Mouse (Mus musculus) heart, postnatal 0 days (tissue): ENCODE data around the gene Dnah17. TPM values are rescaled to one million over a fixed set of nuclear protein-coding genes. Genes with fewer than 3 reads are reported as not detected.

Experiments
- ATAC-seq: fragments of 200-750 bp; cut with Nextera tagmentation; 2 replicates; pipeline ENCODE4 v1.8.0; 2017; ENCODE audit warnings: low read depth, moderate number of reproducible peaks, moderate library complexity; ENCODE audit not compliant: insufficient read depth
- DNase-seq: peaks from one replicate; pipeline ENCODE4 v3.0.0-alpha.2; 2016; ENCODE audit warnings: low spot score
- H3K27ac ChIP-seq: fragments of 300-500 bp; sonication (generic); 2 replicates; pipeline ENCODE4 v1.5.1; 2014; ENCODE audit warnings: low read depth, mild to moderate bottlenecking
- H3K27me3 ChIP-seq: fragments of 300-500 bp; sonication (generic); 2 replicates; pipeline ENCODE4 v1.6.1; 2014; ENCODE audit warnings: low read length, mixed read lengths; ENCODE audit not compliant: control insufficient read depth, insufficient read depth
- H3K36me3 ChIP-seq: fragments of 300-500 bp; sonication (generic); replicated peaks from 2 replicates; pipeline ENCODE4 v1.6.1; 2014; ENCODE audit warnings: low read length, mixed read lengths; ENCODE audit not compliant: control insufficient read depth, insufficient read depth
- H3K4me1 ChIP-seq: fragments of 300-500 bp; sonication (generic); 2 replicates; pipeline ENCODE4 v1.6.1; 2014; ENCODE audit warnings: antibody characterized with exemption; ENCODE audit not compliant: control insufficient read depth, insufficient read depth
- H3K4me2 ChIP-seq: fragments of 300-500 bp; sonication (generic); 2 replicates; pipeline ENCODE4 v1.6.1; 2014; ENCODE audit warnings: low read depth, mild to moderate bottlenecking, low read length, moderate library complexity
- H3K4me3 ChIP-seq: fragments of 300-500 bp; sonication (generic); 2 replicates; pipeline ENCODE4 v1.5.1; 2014; ENCODE audit warnings: low read depth, low read length
- H3K9ac ChIP-seq: fragments of 300-500 bp; sonication (generic); replicated peaks from 2 replicates; pipeline ENCODE4 v1.6.1; 2014; ENCODE audit warnings: low read depth, low read length, mixed read lengths
- H3K9me3 ChIP-seq: fragments of 300-500 bp; sonication (generic); replicated peaks from 2 replicates; pipeline ENCODE4 v1.6.1; 2016; ENCODE audit warnings: low read length; ENCODE audit not compliant: control insufficient read depth
- CTCF ChIP-seq: IDR thresholded peaks from 2 replicates; pipeline ENCODE4 v1.5.1; 2016; ENCODE audit warnings: antibody characterized with exemption, control low read depth, low read depth
- EP300 ChIP-seq: IDR thresholded peaks from 2 replicates; pipeline ENCODE4 v1.6.1; 2016; ENCODE audit warnings: antibody characterized with exemption, low read depth
- WGBS: fragments of 180-500 bp; shearing (Covaris S2); extraction: QIAGEN DNeasy Blood & Tissue Kit; methylation state at CpG from one replicate; pipeline ENCODE4 v1.1.7; 2014; 5-methylcytosine and 5-hydroxymethylcytosine counted together
- polyA plus RNA-seq: library from polyadenylated mRNA; unstranded; fragments of >200 nt; fragmentation: Nextera tagmentation; extraction: Ambion mirVana; gene quantifications from 2 replicates; pipeline ENCODE4 v1.2.1, GENCODE M21; 2015
- total RNA-seq: library from RNA; depleted of rRNA; stranded (reverse); fragments of >200 nt; gene quantifications from 2 replicates; pipeline ENCODE4 v1.2.3, GENCODE M21; 2014; ENCODE audit warnings: low replicate concordance

The Dnah17 gene
- total and polyA plus RNA-seq, 2 experiments from 2014 or later = 0.04 TPM; not detected in 1

DNA sequence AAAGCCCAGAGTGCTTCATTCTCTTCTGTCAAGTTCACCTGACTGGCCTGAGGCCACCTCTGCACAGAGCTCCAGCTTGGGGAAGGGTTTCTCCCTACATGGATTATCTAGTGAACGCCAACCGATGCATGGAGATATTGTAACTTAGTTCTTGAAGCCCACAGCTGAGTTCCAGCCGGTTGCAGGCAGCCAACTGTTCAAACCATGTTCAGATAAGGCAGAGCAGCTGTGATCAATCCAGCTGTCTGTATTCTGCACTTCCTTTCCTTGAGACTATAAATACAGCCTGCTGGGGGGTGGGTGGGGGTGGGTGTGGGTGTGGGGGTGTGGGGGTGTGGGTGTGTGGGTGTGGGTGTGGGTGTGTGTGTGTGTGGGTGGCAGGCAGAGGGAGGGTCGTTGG lies 45.3 kb downstream of the Dnah17 start:
- no peaks in the 10 kb centered on the region for H3K9me3 ChIP-seq
- 21% methylated on average over 4 of the region's 4 CpGs for WGBS
- ATAC-seq = no peak; the same call in 1 of the 2 replicates
- 0 out of 2 replicates have a peak, but pooled peaks cover 6% of the 10 kb centered on the region for H3K4me1 ChIP-seq
- no peak overlapping the region; the same call in 1 of the 2 replicates for H3K9ac ChIP-seq
- no peak for DNase-seq
- H3K4me3 ChIP-seq = no peak overlapping the region
- no peak overlapping the region for H3K27ac ChIP-seq
- H3K4me2 ChIP-seq = no peak overlapping the region
- no peaks in the 10 kb centered on the region for H3K27me3 ChIP-seq
- no peaks in the 10 kb centered on the region for H3K36me3 ChIP-seq
- TF ChIP-seq EP300 (no peak), CTCF (no peak)

DNA sequence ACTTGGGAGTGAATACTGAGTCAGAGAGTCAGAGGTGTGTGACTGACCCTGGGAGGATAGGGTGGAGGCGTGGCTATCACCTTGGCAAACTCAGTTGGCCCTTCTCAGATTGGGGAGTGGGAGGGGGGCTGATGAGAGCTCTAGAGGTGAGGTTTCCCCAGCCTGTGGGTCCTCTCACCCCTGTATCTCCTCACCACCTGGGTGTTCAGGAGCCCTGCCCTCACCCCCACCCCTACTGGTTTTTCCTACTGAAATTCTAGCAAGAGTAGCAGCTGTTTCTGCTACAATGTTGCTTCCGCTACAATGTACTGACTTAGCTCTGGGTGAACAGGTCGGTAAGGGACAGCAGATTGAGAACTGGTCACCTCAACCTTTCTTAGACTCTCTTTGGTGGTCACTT lies 46.2 kb downstream of the Dnah17 start:
- TF ChIP-seq EP300 = no peak
- no peak for TF ChIP-seq CTCF
- no peak overlapping the region for H3K27ac ChIP-seq
- ATAC-seq = no peak
- H3K4me1 ChIP-seq = 0 out of 2 replicates have a peak, but pooled peaks cover 6% of the 10 kb centered on the region
- H3K4me3 ChIP-seq = no peak overlapping the region
- no peaks in the 10 kb centered on the region for H3K9me3 ChIP-seq
- no peak for DNase-seq
- 81% methylated on average over 3 of the region's 3 CpGs for WGBS
- H3K9ac ChIP-seq = no peak overlapping the region
- H3K27me3 ChIP-seq = no peaks in the 10 kb centered on the region
- no peak overlapping the region for H3K4me2 ChIP-seq
- H3K36me3 ChIP-seq = no peaks in the 10 kb centered on the region

DNA sequence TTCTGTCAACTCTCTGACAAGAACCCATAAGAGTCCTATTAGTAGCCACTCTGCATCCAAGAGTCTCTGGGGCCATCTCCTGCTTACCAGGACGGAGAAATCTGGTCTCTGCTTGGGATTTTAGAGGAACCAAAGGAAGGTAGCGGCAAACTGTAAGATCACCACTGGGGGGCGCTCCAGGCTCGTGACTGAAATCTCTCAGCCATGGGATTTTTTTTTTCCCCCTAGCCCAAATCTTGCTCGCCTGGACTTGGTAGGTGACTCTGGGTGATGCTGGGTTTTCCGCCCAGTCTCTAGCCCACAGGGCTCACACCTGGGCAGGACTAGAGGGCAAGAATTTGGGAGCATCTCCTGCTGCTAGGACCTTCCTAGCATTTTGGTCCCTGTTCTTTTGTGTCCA lies 46.6 kb downstream of the Dnah17 start:
- DNase-seq = peak; percentile 65
- Histone ChIP-seq H3K36me3 (no peaks in the 10 kb centered on the region), H3K4me1 (0 out of 2 replicates have a peak, but pooled peaks cover 6% of the 10 kb centered on the region), H3K9me3 (no peaks in the 10 kb centered on the region), H3K27me3 (no peaks in the 10 kb centered on the region), H3K4me3 (no peak overlapping the region), H3K27ac (no peak overlapping the region), H3K9ac (no peak overlapping the region), H3K4me2 (no peak overlapping the region)
- ATAC-seq = no peak
- TF ChIP-seq EP300 (no peak), CTCF (peak; percentile 75)
- 9% methylated on average over 6 of the region's 6 CpGs for WGBS

DNA sequence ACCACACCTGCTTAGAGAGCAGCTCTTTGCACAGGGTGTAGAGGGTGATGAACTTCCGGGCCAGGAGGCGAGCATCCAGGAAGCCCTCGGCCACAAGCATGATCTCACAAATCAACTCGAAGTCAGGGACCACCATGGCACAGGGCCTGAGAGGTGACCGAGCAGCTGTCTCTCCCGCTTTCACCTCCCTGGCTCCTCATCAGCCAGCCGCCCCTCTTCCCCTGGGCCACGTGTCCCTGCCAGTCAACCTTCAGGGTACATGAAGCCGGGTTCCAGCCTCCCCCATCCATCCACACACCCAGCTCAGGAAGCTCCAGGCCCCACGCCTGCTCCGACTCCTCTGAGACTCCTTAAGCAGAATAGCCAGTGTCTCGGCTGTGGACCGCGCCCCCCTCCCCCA lies 48.1 kb downstream of the Dnah17 start:
- H3K36me3 ChIP-seq = no peaks in the 10 kb centered on the region
- DNase-seq (no peak), ATAC-seq (no peak)
- no peak overlapping the region for H3K4me2 ChIP-seq
- H3K4me3 ChIP-seq = no peak overlapping the region
- H3K9me3 ChIP-seq = no peaks in the 10 kb centered on the region
- WGBS = 82% methylated on average over 14 of the region's 14 CpGs
- H3K27ac ChIP-seq = no peak overlapping the region
- H3K27me3 ChIP-seq = no peaks in the 10 kb centered on the region
- H3K9ac ChIP-seq = no peak overlapping the region
- TF ChIP-seq CTCF (no peak), EP300 (no peak)
- H3K4me1 ChIP-seq = 0 out of 2 replicates have a peak, but pooled peaks cover 6% of the 10 kb centered on the region

DNA sequence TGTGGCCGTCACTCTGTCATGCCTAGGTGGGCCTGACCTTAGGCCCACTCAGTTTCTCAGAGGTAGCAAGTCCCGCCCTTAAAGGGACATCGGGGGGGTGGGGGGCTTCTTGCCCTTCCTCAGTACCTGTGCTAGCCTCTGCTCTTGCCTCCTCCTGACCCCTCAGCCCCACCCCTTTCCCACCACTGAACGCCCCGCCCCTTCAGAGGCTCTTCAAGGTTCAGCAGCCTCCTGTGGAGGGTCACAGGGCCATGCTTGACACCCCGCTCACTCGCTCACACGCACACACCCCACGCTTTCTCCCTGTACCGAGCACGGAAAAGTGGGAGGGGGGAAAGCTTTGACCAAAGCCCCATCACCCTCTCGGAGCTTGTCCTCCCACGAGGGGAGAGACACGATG lies 50.7 kb downstream of the Dnah17 start:
- Histone ChIP-seq H3K27me3 (no peaks in the 10 kb centered on the region), H3K36me3 (no peaks in the 10 kb centered on the region), H3K27ac (no peak overlapping the region), H3K9ac (no peak overlapping the region), H3K9me3 (no peaks in the 10 kb centered on the region), H3K4me3 (no peak overlapping the region), H3K4me1 (0 out of 2 replicates have a peak, but pooled peaks cover 1% of the 10 kb centered on the region), H3K4me2 (no peak overlapping the region)
- no peak for TF ChIP-seq EP300
- no peak for TF ChIP-seq CTCF
- ATAC-seq (no peak), DNase-seq (no peak)
- 77% methylated on average over 14 of the region's 14 CpGs for WGBS

DNA sequence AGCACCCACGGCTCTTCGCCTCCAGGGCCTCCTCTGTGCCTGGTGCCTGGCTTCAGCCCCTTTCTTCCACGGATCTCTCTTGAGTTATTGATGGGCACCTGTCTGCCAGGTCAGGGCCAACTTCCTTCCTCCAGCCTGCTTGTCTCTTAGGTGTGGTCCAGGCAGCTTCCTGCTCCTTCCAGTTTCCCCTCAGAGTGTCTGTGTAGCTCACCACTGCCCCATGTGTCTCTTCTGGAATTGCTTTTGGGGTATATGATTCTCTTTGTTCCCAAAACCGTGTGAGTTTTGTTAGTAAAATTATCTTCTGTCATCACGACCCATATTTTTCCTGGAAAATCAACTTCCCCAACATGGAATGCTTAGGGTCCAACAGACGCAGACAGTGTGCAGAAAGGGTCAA lies 53.5 kb downstream of the Dnah17 start:
- TF ChIP-seq CTCF (no peak), EP300 (no peak)
- DNase-seq = no peak
- Histone ChIP-seq H3K9ac (no peak overlapping the region), H3K36me3 (no peaks in the 10 kb centered on the region), H3K4me3 (no peak overlapping the region), H3K4me2 (no peak overlapping the region), H3K27ac (no peak overlapping the region), H3K4me1 (no peaks in the 10 kb centered on the region), H3K27me3 (no peaks in the 10 kb centered on the region), H3K9me3 (no peaks in the 10 kb centered on the region)
- no peak for ATAC-seq
- WGBS = 71% methylated on average over 6 of the region's 6 CpGs
